Mouse (Mus musculus) erythroblast, embryonic 14.5 days (primary cell): ENCODE data around the gene Fam243.

Source experiments
- GATA1 ChIP-seq: IDR thresholded peaks from 2 replicates; pipeline ENCODE4 v1.6.1; 2012; ENCODE audit warnings: low read length, inconsistent platforms, mixed read lengths
- TAL1 ChIP-seq: IDR thresholded peaks from 3 replicates; pipeline ENCODE4 v1.6.1; 2012; ENCODE audit warnings: low read length, inconsistent platforms, mixed read lengths

DNA sequence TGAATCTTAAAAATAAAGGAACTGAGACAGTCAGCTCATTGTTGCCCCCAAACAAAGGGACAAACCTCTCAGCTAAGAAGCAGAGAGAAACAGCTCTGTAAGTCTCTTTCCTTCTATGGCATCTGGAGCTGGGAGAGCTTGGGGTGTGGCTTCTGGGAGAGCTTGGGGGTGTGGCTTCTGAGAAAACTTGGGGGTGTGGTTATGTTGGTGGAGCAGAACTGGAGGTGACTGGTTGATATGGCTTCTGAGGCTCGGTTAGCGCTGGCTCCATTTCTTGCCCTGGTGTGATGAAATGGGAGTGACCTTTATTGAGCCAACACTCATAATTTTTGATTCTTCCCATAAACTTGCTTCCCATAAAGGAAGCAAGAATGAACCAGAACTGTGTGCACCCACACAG is 48.0 kb upstream of the Fam243 start:
- TF ChIP-seq GATA1, result no peak
- no peak for TF ChIP-seq TAL1
